Mouse (Mus musculus) heart, postnatal 14 days (tissue): Measurements from ENCODE around the gene Pdhb. TPM values are rescaled to one million over a fixed set of nuclear protein-coding genes. Genes with fewer than 3 reads are reported as not detected.

Experiments used
- DNase-seq, 2 experiments: peaks; one replicate each; pipeline ENCODE4 v3.0.0; 2021 to 2022
- intact Hi-C: fragments of 180-260 bp; cut with DNase I; formaldehyde crosslinking; loops from one replicate; pipeline ENCODE4 v1.15.1; 2025
- total RNA-seq, 2 experiments: library from RNA; stranded (reverse); gene quantifications; 2 replicates each; pipeline ENCODE4 v1.2.3; 2021

The Pdhb gene
- total RNA-seq, 2 experiments from 2014 or later: 886 to 904 TPM

- no peak for DNase-seq
- intact Hi-C loops: no loop called here
Observed at GRCm38 (mm10) chr14:8200769-8201168, 27.9 kb upstream of the Pdhb start.

GRCm38 (mm10) chr14:8192727-8193126, 19.9 kb upstream of the Pdhb start:
- no peak for DNase-seq
- intact Hi-C loops: no loop called here

GRCm38 (mm10) chr14:8191331-8191965, 18.6 kb upstream of the Pdhb start:
- DNase-seq: no peak
- intact Hi-C loops: no loop called here

- intact Hi-C loops: no loop called here
- DNase-seq: no peak
Observed at GRCm38 (mm10) chr14:8190556-8190955, 17.7 kb upstream of the Pdhb start.

- DNase-seq: no peak
- intact Hi-C loops: no loop called here
Observed at GRCm38 (mm10) chr14:8186278-8187045, 13.6 kb upstream of the Pdhb start.

- intact Hi-C loops: no loop called here
- DNase-seq: no peak
Observed at GRCm38 (mm10) chr14:8183330-8183729, 10.5 kb upstream of the Pdhb start.

GRCm38 (mm10) chr14:8180371-8181035, 7.7 kb upstream of the Pdhb start:
- intact Hi-C loops: no loop called here
- no peak for DNase-seq

GRCm38 (mm10) chr14:8176251-8176650, 3.4 kb upstream of the Pdhb start:
- no peak for DNase-seq
- intact Hi-C loops: loop anchor here (10.0 kb wide), 1 partner anchor 169 kb away; no protein-coding TSS in a partner anchor

- intact Hi-C loops: loop anchor here (10.0 kb wide), 1 partner anchor 170 kb away; no protein-coding TSS in a partner anchor
- DNase-seq: no peak
Observed at GRCm38 (mm10) chr14:8174634-8175033, 1.8 kb upstream of the Pdhb start.

- intact Hi-C loops: loop anchor here (2.0 to 10.0 kb wide), 2 partner anchors 41 to 171 kb away; partner anchors contain the start of gene Kctd6
- peak in 1 of 2 experiments; percentile 28 for DNase-seq
Observed at GRCm38 (mm10) chr14:8173542-8174250, 871 bp upstream of the Pdhb start.

GRCm38 (mm10) chr14:8164463-8164862, 8.4 kb downstream of the Pdhb start:
- DNase-seq: no peak
- intact Hi-C loops: loop anchor here (10.0 kb wide), 1 partner anchor 200 kb away; no protein-coding TSS in a partner anchor

GRCm38 (mm10) chr14:8161777-8162176, 11.0 kb downstream of the Pdhb start:
- intact Hi-C loops: loop anchor here (10.0 kb wide), 1 partner anchor 197 kb away; no protein-coding TSS in a partner anchor
- DNase-seq: peak; percentile 34 to 59

GRCm38 (mm10) chr14:8159141-8159540, 13.7 kb downstream of the Pdhb start:
- no peak for DNase-seq
- intact Hi-C loops: no loop called here

GRCm38 (mm10) chr14:8158721-8159120, 14.1 kb downstream of the Pdhb start:
- DNase-seq: no peak
- intact Hi-C loops: no loop called here

GRCm38 (mm10) chr14:8156947-8157346, 15.9 kb downstream of the Pdhb start:
- DNase-seq: no peak
- intact Hi-C loops: loop anchor here (2.0 kb wide), 1 partner anchor 64 kb away; no protein-coding TSS in a partner anchor

- intact Hi-C loops: no loop called here
- DNase-seq: no peak
Observed at GRCm38 (mm10) chr14:8154072-8154471, 18.8 kb downstream of the Pdhb start.

GRCm38 (mm10) chr14:8151757-8152156, 21.1 kb downstream of the Pdhb start:
- intact Hi-C loops: no loop called here

GRCm38 (mm10) chr14:8148842-8149241, 24.0 kb downstream of the Pdhb start:
- no peak for DNase-seq
- intact Hi-C loops: no loop called here

More at GRCm38 (mm10) chr14:8151757-8152156, 21.1 kb downstream of the Pdhb start:
- DNase-seq: no peak

- DNase-seq: no peak
- intact Hi-C loops: no loop called here
Observed at GRCm38 (mm10) chr14:8146611-8147223, 26.1 kb downstream of the Pdhb start.
